Mouse (Mus musculus): ENCODE results near the gene Lama2. TPM values are rescaled to one million over a fixed set of nuclear protein-coding genes. Genes with fewer than 3 reads are reported as not detected.
"Not testable (repeated sequence)": the region's sequence is repeated elsewhere in the genome, so short reads cannot be mapped to it uniquely, and the experiment has no call there.

Lama2 gene
- total and polyA plus RNA-seq, 3 experiments: not detected

- no peaks in the 10 kb centered on the region for H3K79me2 ChIP-seq (ENCODE audit: control insufficient read depth, insufficient read depth, low read length, poor library complexity)
- no peaks in the 10 kb centered on the region; a peak in 2 of 4 replicates for H3K27me3 ChIP-seq (ENCODE audit: control insufficient read depth in 1 of 2, insufficient read depth in 2 of 2, low read length in 2 of 2)
- H3K36me3 ChIP-seq (ENCODE audit: control insufficient read depth in 1 of 2, insufficient read depth in 2 of 2, low read length in 2 of 2): peaks cover 0 to 11% of the 10 kb centered on the region in 2 experiments; a peak in 2 of 4 replicates
- DNase-seq (ENCODE audit: low read depth, low spot score): no peak
- H3K27ac ChIP-seq (ENCODE audit: control insufficient read depth, low read depth, low read length): no peak overlapping the region
- H3K9me3 ChIP-seq (replicated peaks; ENCODE audit: insufficient read depth, low read length): no peaks in the 10 kb centered on the region
- no peak overlapping the region for H3K9ac ChIP-seq (ENCODE audit: control insufficient read depth, low read depth, low read length, poor library complexity, severe bottlenecking)
- no peak overlapping the region for H3K4me3 ChIP-seq (ENCODE audit: control insufficient read depth in 1 of 2, insufficient read depth in 1 of 2, low read depth in 2 of 2, low read length in 2 of 2)
- H3K4me1 ChIP-seq (ENCODE audit: control insufficient read depth in 1 of 2, insufficient read depth in 2 of 2, low read length in 2 of 2): peaks cover 0 to 8% of the 10 kb centered on the region in 2 experiments; a peak in 2 of 4 replicates
- TF ChIP-seq ZKSCAN1 (IDR thresholded peaks at IDR 0.05; ENCODE audit: low read depth, low read length) (no peak), ETS1 (IDR thresholded peaks at IDR 0.05; ENCODE audit: low read depth, low read length) (no peak)
Observed at GRCm38 (mm10) chr10:26993971-26994761, 625.4 kb downstream of the Lama2 start.

- H3K36me3 ChIP-seq (ENCODE audit: control insufficient read depth in 1 of 2, insufficient read depth in 2 of 2, low read length in 2 of 2): no peaks in the 10 kb centered on the region
- DNase-seq (ENCODE audit: low read depth, low spot score): no peak
- H3K79me2 ChIP-seq (ENCODE audit: control insufficient read depth, insufficient read depth, low read length, poor library complexity): no peaks in the 10 kb centered on the region
- no peak overlapping the region for H3K4me3 ChIP-seq (ENCODE audit: control insufficient read depth in 1 of 2, insufficient read depth in 1 of 2, low read depth in 2 of 2, low read length in 2 of 2)
- no peaks in the 10 kb centered on the region for H3K4me1 ChIP-seq (ENCODE audit: control insufficient read depth in 1 of 2, insufficient read depth in 2 of 2, low read length in 2 of 2)
- H3K9me3 ChIP-seq (replicated peaks; ENCODE audit: insufficient read depth, low read length): no peaks in the 10 kb centered on the region
- no peak for TF ChIP-seq POLR2AphosphoS5 (IDR thresholded peaks at IDR 0.05; ENCODE audit: borderline replicate concordance, low read depth, low read length)
- no peak overlapping the region for H3K9ac ChIP-seq (ENCODE audit: control insufficient read depth, low read depth, low read length, poor library complexity, severe bottlenecking)
- H3K27me3 ChIP-seq (ENCODE audit: control insufficient read depth in 1 of 2, insufficient read depth in 2 of 2, low read length in 2 of 2): no peaks in the 10 kb centered on the region; a peak in 2 of 4 replicates
- no peak overlapping the region for H3K27ac ChIP-seq (ENCODE audit: control insufficient read depth, low read depth, low read length)
Observed at GRCm38 (mm10) chr10:26985451-26985850, 634.1 kb downstream of the Lama2 start.

GRCm38 (mm10) chr10:26984082-26984481 lies 635.5 kb downstream of the Lama2 start:
- not testable (repeated sequence) for H3K27me3 ChIP-seq (ENCODE audit: control insufficient read depth in 1 of 2, insufficient read depth in 2 of 2, low read length in 2 of 2); H3K36me3 ChIP-seq (ENCODE audit: control insufficient read depth in 1 of 2, insufficient read depth in 2 of 2, low read length in 2 of 2); H3K27ac ChIP-seq (ENCODE audit: control insufficient read depth, low read depth, low read length); H3K79me2 ChIP-seq (ENCODE audit: control insufficient read depth, insufficient read depth, low read length, poor library complexity); DNase-seq (ENCODE audit: low read depth, low spot score); H3K4me1 ChIP-seq (ENCODE audit: control insufficient read depth in 1 of 2, insufficient read depth in 2 of 2, low read length in 2 of 2); H3K9me3 ChIP-seq (replicated peaks; ENCODE audit: insufficient read depth, low read length); H3K9ac ChIP-seq (ENCODE audit: control insufficient read depth, low read depth, low read length, poor library complexity, severe bottlenecking); H3K4me3 ChIP-seq (ENCODE audit: control insufficient read depth in 1 of 2, insufficient read depth in 1 of 2, low read depth in 2 of 2, low read length in 2 of 2)

- no peak for TF ChIP-seq CHD2 (IDR thresholded peaks at IDR 0.05; ENCODE audit: low read length)
- TF ChIP-seq KAT2A (conservative IDR thresholded peaks at IDR 0.05; ENCODE audit: low read depth, low read length): no peak
- TF ChIP-seq UBTF (IDR thresholded peaks at IDR 0.05; ENCODE audit: borderline replicate concordance, insufficient read depth, low read depth, low read length): no peak
- no peak for TF ChIP-seq USF1 (IDR thresholded peaks at IDR 0.05; ENCODE audit: low read depth, low read length)
- TF ChIP-seq GATA1 (IDR thresholded peaks at IDR 0.05; ENCODE audit: low read depth, low read length): no peak
- TF ChIP-seq MEF2A (IDR thresholded peaks at IDR 0.05; ENCODE audit: extremely low read depth, insufficient replicate concordance, low read depth, low read length, poor library complexity, severe bottlenecking): no peak
- TF ChIP-seq E2F4 (IDR thresholded peaks at IDR 0.05; ENCODE audit: borderline replicate concordance, low read depth, low read length): no peak
- no peak for TF ChIP-seq MYC (IDR thresholded peaks at IDR 0.05; ENCODE audit: low read depth, low read length)
- TF ChIP-seq ZKSCAN1 (IDR thresholded peaks at IDR 0.05; ENCODE audit: low read depth, low read length): no peak
- no peak for TF ChIP-seq MAFK (IDR thresholded peaks at IDR 0.05; ENCODE audit: borderline replicate concordance, low read depth, low read length)
- TF ChIP-seq ELF1 (IDR thresholded peaks at IDR 0.05; ENCODE audit: low read depth, low read length): no peak
- no peak for TF ChIP-seq ZC3H11A (IDR thresholded peaks at IDR 0.05; ENCODE audit: low read depth, low read length)
- no peak for TF ChIP-seq MXI1 (IDR thresholded peaks at IDR 0.05; ENCODE audit: low read depth, low read length)
- TF ChIP-seq USF2 (IDR thresholded peaks at IDR 0.05; ENCODE audit: borderline replicate concordance in 1 of 2, insufficient read depth in 1 of 2, low read depth in 1 of 2, low read length in 2 of 2): no peak
- no peak for TF ChIP-seq NRF1 (IDR thresholded peaks at IDR 0.05; ENCODE audit: insufficient read depth, low read depth, low read length, poor library complexity, severe bottlenecking)
- DNase-seq (ENCODE audit: low read depth, low spot score): no peak
- H3K27ac ChIP-seq (ENCODE audit: control insufficient read depth, low read depth, low read length): no peak overlapping the region
- H3K36me3 ChIP-seq (ENCODE audit: control insufficient read depth in 1 of 2, insufficient read depth in 2 of 2, low read length in 2 of 2): no peaks in the 10 kb centered on the region
- H3K27me3 ChIP-seq (ENCODE audit: control insufficient read depth in 1 of 2, insufficient read depth in 2 of 2, low read length in 2 of 2): no peaks in the 10 kb centered on the region; a peak in 1 of 4 replicates
- no peak overlapping the region for H3K9ac ChIP-seq (ENCODE audit: control insufficient read depth, low read depth, low read length, poor library complexity, severe bottlenecking)
- no peaks in the 10 kb centered on the region for H3K9me3 ChIP-seq (replicated peaks; ENCODE audit: insufficient read depth, low read length)
- H3K79me2 ChIP-seq (ENCODE audit: control insufficient read depth, insufficient read depth, low read length, poor library complexity): no peaks in the 10 kb centered on the region
- no peaks in the 10 kb centered on the region for H3K4me1 ChIP-seq (ENCODE audit: control insufficient read depth in 1 of 2, insufficient read depth in 2 of 2, low read length in 2 of 2)
- H3K4me3 ChIP-seq (ENCODE audit: control insufficient read depth in 1 of 2, insufficient read depth in 1 of 2, low read depth in 2 of 2, low read length in 2 of 2): no peak overlapping the region
Observed at GRCm38 (mm10) chr10:26983583-26983982, 636.0 kb downstream of the Lama2 start.

All from MEL (cell line).